Mouse (Mus musculus): ENCODE results near the gene Cldn24. TPM values are rescaled to one million over a fixed set of nuclear protein-coding genes. Genes with fewer than 3 reads are reported as not detected.

The Cldn24 gene
- polyA plus RNA-seq, 1 experiment: not detected

GRCm38 (mm10) chr8:47847931-47848330 lies 26.0 kb downstream of the Cldn24 start:
- TF ChIP-seq MYOD1 (IDR thresholded peaks at IDR 0.05; ENCODE audit: control insufficient read depth in 1 of 3, insufficient read length in 2 of 3, low read depth in 2 of 3) (no peak), REST (IDR thresholded peaks at IDR 0.05; ENCODE audit: insufficient read depth, insufficient read length) (no peak), USF1 (IDR thresholded peaks at IDR 0.05; ENCODE audit: low read depth) (no peak), TCF3 (IDR thresholded peaks at IDR 0.05; ENCODE audit: insufficient read length, low read depth) (no peak), MAX (IDR thresholded peaks at IDR 0.05; ENCODE audit: low read depth) (no peak), MYOG (IDR thresholded peaks at IDR 0.05; ENCODE audit: control insufficient read depth in 1 of 3, insufficient read depth in 1 of 3, insufficient read length in 2 of 3, low read depth in 2 of 3) (no peak), CEBPB (IDR thresholded peaks at IDR 0.05; ENCODE audit: insufficient read depth, poor library complexity, severe bottlenecking) (no peak), POLR2AphosphoS2 (IDR thresholded peaks at IDR 0.05; ENCODE audit: insufficient read length, low read depth) (no peak), E2F4 (IDR thresholded peaks at IDR 0.05; ENCODE audit: insufficient read depth) (no peak)
- Histone ChIP-seq H3K4me3 (no peak overlapping the region), H3ac (ENCODE audit: control insufficient read depth, insufficient read length) (no peak overlapping the region), H3K36me3 (ENCODE audit: control insufficient read depth, insufficient read depth) (peaks cover 29% of the 10 kb centered on the region), H3K27me3 (ENCODE audit: control insufficient read depth, insufficient read depth, insufficient read length) (no peaks in the 10 kb centered on the region), H3K79me2 (ENCODE audit: control insufficient read depth, insufficient read depth) (no peaks in the 10 kb centered on the region), H3K4me2 (ENCODE audit: low read depth) (no peak overlapping the region)

DNA sequence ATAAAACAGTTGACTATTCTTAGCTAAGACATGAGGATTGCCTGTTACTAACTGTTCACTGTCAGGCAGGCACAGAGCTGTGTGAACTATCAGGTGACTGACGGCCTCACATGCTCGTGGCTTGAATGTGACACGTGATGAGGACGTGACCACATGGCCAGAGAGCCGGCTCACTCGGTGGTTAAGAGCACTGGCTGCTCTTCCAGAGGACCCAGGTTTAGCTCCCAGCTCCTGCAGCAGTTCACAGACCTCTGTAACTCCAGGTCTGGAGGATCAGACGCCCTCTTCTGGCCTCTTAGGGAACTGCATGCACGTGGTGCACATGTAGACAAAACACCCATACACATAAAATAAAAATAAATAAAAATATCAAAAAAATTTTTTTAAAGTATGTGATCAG lies 27.9 kb downstream of the Cldn24 start:
- Histone ChIP-seq H3K4me2 (ENCODE audit: low read depth) (no peak overlapping the region), H3K79me2 (ENCODE audit: control insufficient read depth, insufficient read depth) (no peaks in the 10 kb centered on the region), H3K36me3 (ENCODE audit: control insufficient read depth, insufficient read depth) (peaks cover 25% of the 10 kb centered on the region), H3K4me3 (no peak overlapping the region), H3K27me3 (ENCODE audit: control insufficient read depth, insufficient read depth, insufficient read length) (no peaks in the 10 kb centered on the region), H3ac (ENCODE audit: control insufficient read depth, insufficient read length) (no peak overlapping the region)
- no peak for TF ChIP-seq TCF3 (IDR thresholded peaks at IDR 0.05; ENCODE audit: insufficient read length, low read depth)
- peak in 2 of 3 experiments; percentile 69 to 75 for TF ChIP-seq MYOD1 (IDR thresholded peaks at IDR 0.05; ENCODE audit: control insufficient read depth in 1 of 3, insufficient read length in 2 of 3, low read depth in 2 of 3)
- no peak for TF ChIP-seq REST (IDR thresholded peaks at IDR 0.05; ENCODE audit: insufficient read depth, insufficient read length)
- peak; percentile 10 for TF ChIP-seq USF1 (IDR thresholded peaks at IDR 0.05; ENCODE audit: low read depth)
- TF ChIP-seq SRF (IDR thresholded peaks at IDR 0.05; ENCODE audit: control insufficient read depth, insufficient read length, low read depth): no peak
- TF ChIP-seq TCF12 (IDR thresholded peaks at IDR 0.05; ENCODE audit: insufficient read depth, poor library complexity, severe bottlenecking): no peak
- no peak for TF ChIP-seq E2F4 (IDR thresholded peaks at IDR 0.05; ENCODE audit: insufficient read depth)
- TF ChIP-seq POLR2AphosphoS2 (IDR thresholded peaks at IDR 0.05; ENCODE audit: insufficient read length, low read depth): no peak
- no peak for TF ChIP-seq CEBPB (IDR thresholded peaks at IDR 0.05; ENCODE audit: insufficient read depth, poor library complexity, severe bottlenecking)
- no peak for TF ChIP-seq POLR2A (IDR thresholded peaks at IDR 0.05; ENCODE audit: insufficient read length, low read depth)
- peak in 2 of 3 experiments; percentile 3 to 27 for TF ChIP-seq MYOG (IDR thresholded peaks at IDR 0.05; ENCODE audit: control insufficient read depth in 1 of 3, insufficient read depth in 1 of 3, insufficient read length in 2 of 3, low read depth in 2 of 3)
- no peak for TF ChIP-seq MAX (IDR thresholded peaks at IDR 0.05; ENCODE audit: low read depth)

GRCm38 (mm10) chr8:47851824-47852502 lies 30.0 kb downstream of the Cldn24 start:
- Histone ChIP-seq H3K4me3 (no peak overlapping the region), H3K27me3 (ENCODE audit: control insufficient read depth, insufficient read depth, insufficient read length) (no peaks in the 10 kb centered on the region), H3ac (ENCODE audit: control insufficient read depth, insufficient read length) (no peak overlapping the region), H3K79me2 (ENCODE audit: control insufficient read depth, insufficient read depth) (no peaks in the 10 kb centered on the region), H3K36me3 (ENCODE audit: control insufficient read depth, insufficient read depth) (peaks cover 22% of the 10 kb centered on the region), H3K4me2 (ENCODE audit: low read depth) (peak overlapping the region; percentile 32)
- no peak for TF ChIP-seq POLR2A (IDR thresholded peaks at IDR 0.05; ENCODE audit: insufficient read length, low read depth)
- TF ChIP-seq CEBPB (IDR thresholded peaks at IDR 0.05; ENCODE audit: insufficient read depth, poor library complexity, severe bottlenecking): no peak
- TF ChIP-seq TCF3 (IDR thresholded peaks at IDR 0.05; ENCODE audit: insufficient read length, low read depth): no peak
- no peak for TF ChIP-seq REST (IDR thresholded peaks at IDR 0.05; ENCODE audit: insufficient read depth, insufficient read length)
- no peak for TF ChIP-seq USF1 (IDR thresholded peaks at IDR 0.05; ENCODE audit: low read depth)

DNA sequence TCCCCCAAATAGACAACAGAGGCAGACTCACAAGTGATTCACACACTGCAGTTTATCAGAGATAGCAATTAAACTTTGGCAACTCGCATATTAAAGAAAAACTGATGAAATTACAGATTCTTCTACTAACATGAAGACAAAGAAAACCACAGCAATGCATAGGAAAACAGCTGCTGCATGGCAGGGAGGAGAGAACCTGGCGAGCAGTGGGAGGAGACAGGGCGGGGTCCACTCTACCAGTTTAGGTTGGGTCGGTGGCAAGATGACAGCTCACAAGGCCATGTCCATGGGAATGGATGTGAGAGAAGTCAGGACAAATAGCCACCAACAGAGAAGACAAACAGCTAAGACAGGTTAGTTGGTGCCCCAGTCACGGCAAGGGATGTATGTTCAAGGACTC lies 30.8 kb downstream of the Cldn24 start:
- H3ac ChIP-seq (ENCODE audit: control insufficient read depth, insufficient read length): no peak overlapping the region
- peaks cover 22% of the 10 kb centered on the region for H3K36me3 ChIP-seq (ENCODE audit: control insufficient read depth, insufficient read depth)
- no peak overlapping the region for H3K4me3 ChIP-seq
- TF ChIP-seq E2F4 (IDR thresholded peaks at IDR 0.05; ENCODE audit: insufficient read depth): no peak
- peak in 2 of 3 experiments; percentile 39 to 63 for TF ChIP-seq MYOD1 (IDR thresholded peaks at IDR 0.05; ENCODE audit: control insufficient read depth in 1 of 3, insufficient read length in 2 of 3, low read depth in 2 of 3)
- no peak for TF ChIP-seq USF1 (IDR thresholded peaks at IDR 0.05; ENCODE audit: low read depth)
- TF ChIP-seq POLR2AphosphoS2 (IDR thresholded peaks at IDR 0.05; ENCODE audit: insufficient read length, low read depth): no peak
- TF ChIP-seq CEBPB (IDR thresholded peaks at IDR 0.05; ENCODE audit: insufficient read depth, poor library complexity, severe bottlenecking): no peak
- no peak for TF ChIP-seq TCF12 (IDR thresholded peaks at IDR 0.05; ENCODE audit: insufficient read depth, poor library complexity, severe bottlenecking)
- TF ChIP-seq SRF (IDR thresholded peaks at IDR 0.05; ENCODE audit: control insufficient read depth, insufficient read length, low read depth): no peak
- TF ChIP-seq MYOG (IDR thresholded peaks at IDR 0.05; ENCODE audit: control insufficient read depth in 1 of 3, insufficient read depth in 1 of 3, insufficient read length in 2 of 3, low read depth in 2 of 3): peak in 2 of 3 experiments; percentile 57 to 59
- no peak for TF ChIP-seq POLR2A (IDR thresholded peaks at IDR 0.05; ENCODE audit: insufficient read length, low read depth)
- no peak for TF ChIP-seq REST (IDR thresholded peaks at IDR 0.05; ENCODE audit: insufficient read depth, insufficient read length)
- TF ChIP-seq TCF3 (IDR thresholded peaks at IDR 0.05; ENCODE audit: insufficient read length, low read depth): no peak
- TF ChIP-seq MAX (IDR thresholded peaks at IDR 0.05; ENCODE audit: low read depth): no peak
- H3K79me2 ChIP-seq (ENCODE audit: control insufficient read depth, insufficient read depth): no peaks in the 10 kb centered on the region
- no peaks in the 10 kb centered on the region for H3K27me3 ChIP-seq (ENCODE audit: control insufficient read depth, insufficient read depth, insufficient read length)
- H3K4me2 ChIP-seq (ENCODE audit: low read depth): peak overlapping the region; percentile 32

Measured in myocyte (in vitro differentiated cells).